Mouse (Mus musculus) embryonic fibroblast, embryonic 13.5 days (primary cell): ENCODE measurements around the gene B3galt4.
"Not testable (repeated sequence)": the region's sequence is repeated elsewhere in the genome, so short reads cannot be mapped to it uniquely, and the experiment has no call there.

Experiments used
- CTCF ChIP-seq: IDR thresholded peaks from 2 replicates; pipeline ENCODE4 v1.5.1; 2011; ENCODE audit warnings: mild to moderate bottlenecking, control low read depth, low read length, moderate library complexity, borderline replicate concordance; ENCODE audit not compliant: insufficient read depth
- POLR2A ChIP-seq: IDR thresholded peaks from 2 replicates; pipeline ENCODE4 v1.6.1; 2011; ENCODE audit warnings: low read depth, mild to moderate bottlenecking, control low read depth, low read length, moderate library complexity

GRCm38 (mm10) chr17:33903911-33904651 is 47.2 kb downstream of the B3galt4 start:
- not testable (repeated sequence) for TF ChIP-seq POLR2A, CTCF
